Mouse (Mus musculus): Measurements from ENCODE around the gene Cfap54.

GRCm38 (mm10) chr10:92728723-92729122 is 352.7 kb downstream of the Cfap54 start:
- TF ChIP-seq CTCF (IDR thresholded peaks at IDR 0.05; ENCODE audit: low read depth) (no peak), EP300 (optimal IDR thresholded peaks at IDR 0.05) (no peak)

Data from stomach, postnatal 0 days (tissue).